Mouse (Mus musculus) frontal cortex, postnatal 36 days (tissue): Measurements from ENCODE around the gene Kdm4b.
A peak's percentile ranks its signal among the peaks of the same experiment; 100 is the strongest.

ENCODE experiments used
- DNase-seq, 2 experiments: peaks; one replicate each; pipeline ENCODE4 v3.0.0; 2022; ENCODE audit warnings: low spot score in 2 of 2

Kdm4b gene

DNA sequence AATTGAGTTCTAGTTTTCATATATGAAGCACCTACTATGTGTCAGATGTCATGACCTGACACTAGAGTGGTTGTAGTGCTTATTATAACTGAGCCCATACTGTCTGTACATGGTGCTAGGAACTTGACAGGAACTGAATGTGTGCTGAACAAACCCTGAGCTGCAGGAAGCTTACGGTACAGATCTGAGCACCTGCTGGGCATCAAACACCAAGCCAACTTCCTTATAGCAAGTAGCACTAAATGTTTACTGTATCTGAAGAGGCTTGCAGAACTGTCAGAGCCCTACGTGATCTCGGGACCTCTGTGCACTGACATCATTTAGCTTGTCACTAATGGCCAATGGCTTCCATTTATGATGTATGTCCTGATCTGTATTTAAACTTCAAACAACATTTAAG lies 105.7 kb downstream of the Kdm4b start:
- DNase-seq: no peak

DNA sequence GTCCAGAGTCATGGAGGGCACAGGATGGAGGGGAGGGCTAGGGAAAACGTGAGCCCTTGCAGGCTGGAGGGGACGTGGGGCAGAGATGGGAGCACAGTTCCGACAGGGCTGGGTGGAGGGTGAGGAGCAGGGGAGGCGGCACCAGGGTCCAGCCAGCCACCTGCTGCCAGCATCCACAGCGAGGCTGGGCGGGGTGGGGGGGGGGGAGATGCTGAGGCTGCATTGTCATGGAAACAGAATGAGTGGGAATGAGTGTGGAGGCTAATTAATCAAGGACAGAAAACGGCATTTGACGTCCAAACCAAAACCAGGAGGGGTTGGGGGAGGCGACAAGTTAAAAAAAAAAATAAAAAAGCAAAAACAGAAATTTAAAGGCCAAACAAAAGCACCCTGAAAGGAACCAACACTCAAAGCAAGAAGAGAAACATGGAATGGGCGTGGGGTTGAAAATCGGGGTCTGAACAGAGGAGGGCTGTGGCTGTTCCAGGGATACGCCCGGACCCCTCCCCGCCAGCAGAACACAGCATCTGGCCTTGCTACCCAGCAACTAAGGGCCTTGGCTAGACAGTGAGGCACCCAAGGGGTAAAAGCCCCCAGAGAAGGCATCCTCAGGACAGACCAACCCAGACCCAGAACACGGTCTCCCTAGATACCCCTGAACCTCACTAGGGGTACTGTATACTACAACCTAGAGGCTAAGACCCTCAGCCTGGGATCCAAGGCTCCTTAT lies 114.0 kb downstream of the Kdm4b start:
- no peak for DNase-seq

GRCm38 (mm10) chr17:56442316-56442715 lies 116.5 kb downstream of the Kdm4b start:
- DNase-seq: no peak

- DNase-seq: no peak
These were observed 117.5 kb downstream of the Kdm4b start for GRCm38 (mm10) chr17:56443341-56443795.

DNA sequence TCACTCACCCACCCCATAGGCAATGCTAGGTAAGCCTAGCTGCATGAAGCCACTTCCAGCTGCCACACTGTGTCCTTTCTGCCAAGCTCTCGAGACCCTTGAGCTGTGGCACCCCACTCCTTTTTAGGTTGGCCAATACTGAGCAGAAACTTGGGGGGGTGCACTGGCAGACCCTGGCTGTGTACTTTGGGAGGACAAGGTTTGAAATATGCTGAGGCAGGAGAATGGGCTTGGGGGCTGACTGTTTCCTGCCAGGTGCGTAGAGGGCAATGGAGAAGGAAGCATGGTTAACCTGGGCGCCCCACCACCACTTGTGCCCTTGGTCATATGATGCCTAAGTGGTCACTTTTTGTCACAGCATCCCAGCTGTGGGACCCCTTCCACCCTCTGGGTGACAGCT lies 118.9 kb downstream of the Kdm4b start:
- no peak for DNase-seq

DNA sequence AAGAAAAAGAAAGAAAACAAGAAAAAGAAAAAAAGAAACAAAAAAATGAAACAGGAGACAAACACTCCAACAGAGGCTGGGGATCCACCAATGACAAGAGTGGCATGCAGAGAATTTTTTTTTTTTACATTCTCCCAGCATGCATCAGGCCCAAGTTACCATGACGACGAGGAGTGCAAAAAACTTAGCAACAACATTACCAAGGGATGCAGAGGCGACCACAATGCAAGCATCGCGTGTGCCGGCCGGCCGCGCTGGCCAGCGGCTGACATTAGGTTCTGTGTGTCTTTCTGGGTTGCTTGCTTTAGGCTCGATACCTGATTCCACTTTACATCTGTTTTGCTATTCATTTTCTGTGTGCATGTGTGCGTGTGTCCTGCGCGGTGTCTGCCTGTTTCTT lies 119.5 kb downstream of the Kdm4b start:
- peak in 1 of 2 experiments; percentile 81 for DNase-seq

DNA sequence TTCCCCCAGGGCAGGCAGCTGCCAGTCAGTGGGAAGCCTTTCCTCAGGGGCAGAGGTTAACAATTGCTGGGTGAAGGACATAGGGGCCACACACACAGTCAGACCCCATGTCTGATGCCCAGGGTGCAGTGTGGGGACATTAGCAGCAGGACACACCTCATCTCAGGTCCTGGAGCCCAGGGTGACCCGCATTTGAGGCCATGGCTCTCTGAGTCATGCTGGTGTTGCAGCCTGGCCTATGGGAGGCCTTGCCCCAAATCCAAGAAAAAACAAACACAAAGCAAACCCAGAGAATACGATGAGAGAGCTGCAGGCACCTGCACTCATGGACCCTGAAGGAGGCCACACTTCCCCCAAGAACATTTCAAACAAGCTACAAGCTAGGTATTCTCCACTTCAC lies 121.9 kb downstream of the Kdm4b start:
- DNase-seq: no peak
